Mouse (Mus musculus) liver (tissue): ENCODE measurements around the gene Taf10.
"Not testable (repeated sequence)": the region's sequence is repeated elsewhere in the genome, so short reads cannot be mapped to it uniquely, and the experiment has no call there.

Experiments used
- DNase-seq: peaks from one replicate; pipeline ENCODE4 v3.0.0-alpha.2; 2020; ENCODE audit warnings: mixed read lengths

The Taf10 gene

DNA sequence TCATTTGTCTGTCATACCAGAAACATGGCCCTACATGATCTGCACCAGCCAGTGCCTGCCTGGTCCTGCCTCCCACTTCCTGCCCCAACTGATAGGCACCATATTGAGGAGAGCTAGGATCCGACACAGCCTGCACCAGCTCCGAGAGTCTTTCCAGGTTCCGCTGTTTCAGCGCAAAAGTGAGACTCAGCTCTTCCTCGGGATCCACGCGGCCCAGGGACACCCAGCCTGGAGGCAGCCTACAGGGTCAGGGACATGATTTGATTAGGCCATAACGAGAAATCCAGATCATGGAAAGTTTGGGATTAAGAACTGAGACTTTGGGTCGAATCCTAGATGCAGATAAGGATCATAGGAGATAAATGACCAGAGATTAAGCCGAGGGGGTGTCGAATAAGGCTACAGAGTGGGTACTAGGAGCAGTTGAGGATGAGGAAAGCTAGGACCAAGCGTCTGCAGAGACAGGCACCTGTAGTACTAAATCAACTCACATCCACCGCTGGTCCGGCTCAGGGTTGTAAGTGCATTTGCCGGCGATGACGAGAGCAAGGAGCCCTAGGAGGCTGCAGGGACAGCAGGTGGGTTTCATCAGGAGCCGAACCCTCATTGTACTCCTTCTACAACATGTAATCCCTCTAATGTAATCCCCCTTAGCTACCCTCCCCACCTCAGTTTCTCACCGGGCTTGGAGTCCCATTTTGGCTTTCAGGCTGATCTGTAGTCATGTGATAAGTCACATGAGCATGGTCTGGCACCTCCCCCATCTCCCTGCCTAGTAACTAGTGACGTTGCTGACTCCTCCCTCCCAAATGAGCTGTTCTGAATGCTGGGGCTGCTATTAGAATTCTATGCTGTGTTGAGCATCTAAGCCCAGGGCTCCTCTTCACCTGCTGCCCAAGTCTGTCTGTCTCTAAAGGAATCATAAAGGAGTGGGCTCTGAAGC lies 7.6 kb upstream of the Taf10 start, which contains the start of gene Tpp1:
Tpp1 (minus strand) TSS at position 745 of the 943 bp plus-strand sequence.
- peak; percentile 88 for DNase-seq

DNA sequence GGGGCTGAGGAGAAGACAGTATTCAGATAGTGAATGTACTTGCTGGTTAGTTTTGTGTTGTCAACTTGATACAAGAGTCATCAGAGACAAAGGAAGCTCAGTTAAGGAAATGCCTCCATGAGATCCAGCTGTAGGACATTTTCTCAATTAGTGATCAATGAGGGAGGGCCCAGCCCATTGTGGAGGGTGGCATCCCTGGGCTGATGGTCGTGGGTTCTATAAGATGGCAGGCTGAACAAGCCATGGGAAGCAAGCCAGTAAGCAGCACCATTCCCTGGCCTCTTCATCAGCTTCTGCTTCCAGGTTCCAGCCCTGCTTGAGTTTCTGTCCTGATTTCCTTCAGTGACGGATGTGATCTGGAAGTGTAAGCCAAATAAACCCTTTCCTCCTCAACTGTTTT lies 3.6 kb upstream of the Taf10 start:
- DNase-seq: no peak

- DNase-seq: not testable (repeated sequence)
Measured at GRCm38 (mm10) chr7:105743246-105743925, 775 bp downstream of the Taf10 start.

- DNase-seq: not testable (repeated sequence)
Measured at GRCm38 (mm10) chr7:105742539-105743215, 1.5 kb downstream of the Taf10 start.

GRCm38 (mm10) chr7:105741978-105742377 lies 2.2 kb downstream of the Taf10 start:
- no peak for DNase-seq

DNA sequence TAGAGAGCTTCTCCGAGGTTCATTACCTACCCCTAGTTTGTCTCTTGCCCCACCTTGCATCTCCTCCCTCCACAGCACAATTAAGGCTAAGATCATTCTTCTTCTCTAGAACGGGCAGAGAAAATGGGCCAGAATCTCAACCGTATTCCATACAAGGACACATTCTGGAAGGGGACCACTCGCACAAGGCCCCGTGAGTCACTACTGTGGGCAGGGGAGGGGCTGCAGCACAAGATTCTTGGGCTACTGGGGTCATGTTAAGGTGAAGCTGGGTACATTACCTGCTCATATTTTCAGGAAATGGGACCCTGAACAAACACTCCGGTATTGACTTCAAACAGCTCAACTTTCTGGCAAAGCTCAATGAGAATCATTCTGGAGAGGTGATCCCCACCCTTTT lies 3.3 kb downstream of the Taf10 start:
- DNase-seq: no peak

- DNase-seq: no peak
Measured at GRCm38 (mm10) chr7:105740089-105740795, 3.9 kb downstream of the Taf10 start.

- DNase-seq: peak; percentile 71
Measured at GRCm38 (mm10) chr7:105738948-105739347, 5.2 kb downstream of the Taf10 start.

GRCm38 (mm10) chr7:105738286-105738685 lies 5.9 kb downstream of the Taf10 start:
- DNase-seq: no peak

GRCm38 (mm10) chr7:105737648-105738047 lies 6.5 kb downstream of the Taf10 start:
- no peak for DNase-seq

DNA sequence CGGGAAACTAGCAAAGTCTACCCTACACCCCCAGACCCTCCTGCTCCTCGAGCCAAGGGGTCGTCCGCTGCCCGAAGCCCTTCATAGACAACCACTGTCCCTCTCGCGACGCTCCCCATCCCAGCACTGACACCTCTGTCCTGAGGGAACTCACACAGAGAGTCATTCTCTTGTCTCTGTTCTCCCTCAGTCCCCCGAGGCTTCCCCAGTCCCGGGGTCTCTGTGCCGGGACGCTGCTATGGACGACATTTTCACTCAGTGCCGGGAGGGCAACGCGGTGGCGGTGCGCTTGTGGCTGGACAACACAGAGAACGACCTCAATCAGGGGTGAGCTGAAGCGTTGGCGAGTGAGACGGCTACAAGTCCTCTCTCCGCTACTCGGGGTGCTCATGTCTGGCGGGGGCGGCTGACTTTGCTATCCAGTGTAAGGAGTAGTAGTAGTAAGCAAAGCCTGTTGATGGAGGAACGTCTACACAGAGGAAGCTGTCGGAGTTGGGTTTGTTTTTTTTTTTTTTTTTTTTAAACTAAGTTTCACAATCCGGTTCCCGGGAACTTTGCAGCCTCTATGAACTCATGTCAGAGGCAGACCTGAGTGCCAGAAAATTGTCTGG lies 7.1 kb downstream of the Taf10 start, which contains the start of gene Rrp8:
Rrp8 (minus strand) TSS at position 475 of the 611 bp plus-strand sequence.
- DNase-seq: peak; percentile 59

- peak; percentile 93 for DNase-seq
Measured at GRCm38 (mm10) chr7:105736264-105736901, 7.8 kb downstream of the Taf10 start, which contains the start of gene Ilk. Ilk (plus strand) TSS chr7:105736592.

- DNase-seq: not testable (repeated sequence)
Measured at GRCm38 (mm10) chr7:105735464-105735863, 8.7 kb downstream of the Taf10 start.

- no peak for DNase-seq
Measured at GRCm38 (mm10) chr7:105734826-105735225, 9.3 kb downstream of the Taf10 start.

GRCm38 (mm10) chr7:105733836-105734235 lies 10.3 kb downstream of the Taf10 start:
- no peak for DNase-seq

GRCm38 (mm10) chr7:105728701-105729428 lies 15.3 kb downstream of the Taf10 start:
- DNase-seq: no peak

DNA sequence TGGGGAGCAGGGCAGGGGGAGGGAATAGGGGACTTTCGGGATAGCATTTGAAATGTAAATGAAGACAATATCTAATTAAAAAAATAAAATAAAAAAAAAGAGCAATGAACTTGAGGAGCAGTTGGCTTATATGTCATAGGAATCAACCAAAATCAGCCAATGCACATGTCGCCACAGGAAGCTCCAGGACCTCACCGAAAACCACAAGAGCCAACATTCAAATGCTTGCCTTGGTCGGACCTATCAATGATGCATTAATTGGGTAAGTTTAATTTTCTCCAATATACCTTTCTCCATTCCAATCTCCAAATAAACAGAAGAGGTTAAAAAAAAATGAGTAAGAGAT lies 17.2 kb downstream of the Taf10 start:
- no peak for DNase-seq

- peak; percentile 19 for DNase-seq
Measured at GRCm38 (mm10) chr7:105726144-105726979, 17.8 kb downstream of the Taf10 start.

DNA sequence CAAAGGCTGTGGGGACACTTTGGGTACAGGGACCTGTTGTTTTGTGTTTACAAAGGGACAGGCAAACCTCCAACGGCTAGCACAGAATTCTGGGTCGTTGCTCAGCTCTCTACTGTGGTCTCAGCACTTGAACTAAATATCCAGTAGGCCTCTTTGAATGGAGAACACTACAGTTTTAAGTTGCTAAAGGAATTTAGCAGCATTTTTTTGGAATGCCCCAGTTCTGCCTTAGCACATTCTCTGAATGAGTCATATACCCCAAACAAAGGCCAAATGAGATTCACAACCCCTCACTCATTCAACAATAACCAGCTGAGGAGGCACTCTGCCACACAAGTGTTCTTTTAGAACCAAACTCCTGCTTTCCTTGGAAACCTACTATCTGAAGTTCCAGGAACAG lies 22.2 kb downstream of the Taf10 start:
- DNase-seq: no peak

DNA sequence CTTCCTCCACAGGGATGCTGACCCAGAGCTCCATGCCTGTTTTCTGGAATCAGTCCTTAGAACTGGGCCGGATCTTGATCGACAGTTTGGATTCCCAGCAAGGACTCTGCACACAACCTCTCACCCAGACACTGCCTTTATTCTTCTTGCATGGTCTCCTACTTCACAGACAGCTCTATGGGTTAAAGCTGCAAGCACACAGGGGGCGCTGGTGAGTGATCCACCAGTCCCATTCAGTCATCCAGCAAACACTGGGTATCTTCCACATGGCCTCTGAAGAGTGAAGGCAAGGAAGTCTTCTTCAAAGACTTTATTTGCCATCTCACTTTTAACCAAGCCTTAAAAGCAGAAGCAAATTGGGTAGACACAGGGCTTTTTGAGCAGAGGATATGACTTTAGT lies 28.8 kb downstream of the Taf10 start:
- no peak for DNase-seq
